Comparison of ENCODE assay signal across 10 mouse cellular contexts in the genomic region with DNA sequence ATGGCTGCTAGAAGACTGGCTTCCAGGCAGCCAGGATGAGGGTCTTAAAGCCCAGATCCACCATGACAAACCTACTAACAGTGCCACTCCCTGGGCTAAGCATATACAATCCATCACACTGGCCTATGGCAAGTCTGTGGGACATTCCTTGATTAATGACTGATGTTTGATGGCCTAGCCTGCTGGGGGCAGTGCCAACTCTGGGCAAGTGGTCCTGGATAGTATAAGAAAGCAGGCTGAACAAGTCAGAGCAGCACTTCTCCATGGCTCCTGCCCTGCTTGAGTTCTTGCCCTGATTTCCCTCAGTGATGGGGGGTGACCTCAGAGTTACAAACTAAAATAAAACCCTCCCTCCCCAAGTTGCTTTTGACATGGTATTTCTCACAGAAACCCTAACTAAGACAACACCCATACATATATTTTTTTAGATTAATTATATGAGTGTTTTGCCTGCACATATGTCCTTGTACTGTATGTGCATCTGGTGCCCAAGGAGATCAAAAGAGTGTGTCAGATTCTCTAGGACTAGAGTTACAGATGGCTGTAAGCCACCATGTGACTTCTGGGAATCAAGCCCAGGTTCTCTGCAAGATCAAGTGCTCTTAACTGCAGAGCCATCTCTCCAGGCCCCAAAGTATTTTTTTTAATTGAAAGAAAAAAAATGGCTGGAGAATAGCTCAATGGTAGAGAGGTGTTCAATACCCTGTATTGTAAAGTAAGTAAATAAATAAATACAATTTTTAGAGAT. TPM values are rescaled to one million over a fixed set of nuclear protein-coding genes. Genes with fewer than 3 reads are reported as not detected.
DNase-seq lines count a peak whose midpoint lies in the region; ATAC-seq and TF ChIP-seq lines count a peak whose summit lies in the region.
"Had no signal": no experiment of that assay in that cellular context is flagged by ENCODE, and none has a peak within 500 bp of the region (broad histone marks: within the 10 kb centered on the region; RNA-seq: fewer than 3 reads in every experiment).

No protein-coding gene starts in this region.

- H3K27me3 ChIP-seq in heart, embryonic 10.5 days (ENCODE audit: insufficient read depth, poor library complexity, severe bottlenecking), result no peaks in the 10 kb centered on the region
- no peaks in the 10 kb centered on the region for H3K27me3 ChIP-seq in midbrain, postnatal 0 days (ENCODE audit: insufficient read depth, low read length)
- H3K27me3 ChIP-seq in midbrain, embryonic 16.5 days (ENCODE audit: control insufficient read depth, insufficient read depth, low read depth, low read length), result no peaks in the 10 kb centered on the region
- H3K27me3 ChIP-seq in forebrain, embryonic 14.5 days (replicated peaks; ENCODE audit: control insufficient read depth, insufficient read depth, low read length), result no peaks in the 10 kb centered on the region
- no peaks in the 10 kb centered on the region for H3K27me3 ChIP-seq in myocyte (ENCODE audit: control insufficient read depth, insufficient read depth, insufficient read length)
- H3K27me3 ChIP-seq: limb, embryonic 13.5 days had no signal

- no peak for ATAC-seq in midbrain, postnatal 0 days (ENCODE audit: low FRiP score)
- no peak for ATAC-seq in midbrain, embryonic 16.5 days
- peak; percentile 71 for ATAC-seq in forebrain, embryonic 14.5 days

- TF ChIP-seq POLR2A in myocyte (IDR thresholded peaks at IDR 0.05; ENCODE audit: insufficient read length, low read depth), result no peak

- no peaks in the 10 kb centered on the region for H3K9me3 ChIP-seq in heart, embryonic 10.5 days
- H3K9me3 ChIP-seq in midbrain, postnatal 0 days (ENCODE audit: low read length), result no peaks in the 10 kb centered on the region
- no peaks in the 10 kb centered on the region for H3K9me3 ChIP-seq in midbrain, embryonic 16.5 days (replicated peaks; ENCODE audit: control insufficient read depth, low read length, poor library complexity, severe bottlenecking)
- no peaks in the 10 kb centered on the region for H3K9me3 ChIP-seq in forebrain, embryonic 14.5 days (replicated peaks; ENCODE audit: control insufficient read depth, low read length)
- H3K9me3 ChIP-seq: limb, embryonic 13.5 days had no signal

- H3K4me3 ChIP-seq in heart, embryonic 10.5 days, result no peak overlapping the region
- H3K4me3 ChIP-seq in midbrain, postnatal 0 days (ENCODE audit: low read depth, low read length), result no peak overlapping the region
- no peak overlapping the region for H3K4me3 ChIP-seq in midbrain, embryonic 16.5 days (ENCODE audit: low read depth, low read length)
- H3K4me3 ChIP-seq in forebrain, embryonic 14.5 days (ENCODE audit: low read depth, low read length), result no peak overlapping the region
- no peak overlapping the region for H3K4me3 ChIP-seq in myocyte
- H3K4me3 ChIP-seq: limb, embryonic 13.5 days had no signal

- no peak overlapping the region for H3K9ac ChIP-seq in midbrain, postnatal 0 days (replicated peaks; ENCODE audit: low read length, poor library complexity, severe bottlenecking)
- no peak overlapping the region for H3K9ac ChIP-seq in midbrain, embryonic 16.5 days (ENCODE audit: low read depth, low read length)
- H3K9ac ChIP-seq in forebrain, embryonic 14.5 days (ENCODE audit: low read length), result no peak overlapping the region
- H3K9ac ChIP-seq: limb, embryonic 13.5 days had no signal

- no peaks in the 10 kb centered on the region for H3K36me3 ChIP-seq in heart, embryonic 10.5 days
- H3K36me3 ChIP-seq in midbrain, postnatal 0 days (ENCODE audit: insufficient read depth, low read length), result no peaks in the 10 kb centered on the region
- no peaks in the 10 kb centered on the region for H3K36me3 ChIP-seq in midbrain, embryonic 16.5 days (ENCODE audit: control insufficient read depth, insufficient read depth, low read length)
- no peaks in the 10 kb centered on the region for H3K36me3 ChIP-seq in forebrain, embryonic 14.5 days (ENCODE audit: control insufficient read depth, insufficient read depth, low read length)
- H3K36me3 ChIP-seq in myocyte (ENCODE audit: control insufficient read depth, insufficient read depth), result peaks cover 13% of the 10 kb centered on the region
- H3K36me3 ChIP-seq: limb, embryonic 13.5 days had no signal

- H3ac ChIP-seq in myocyte (ENCODE audit: control insufficient read depth, insufficient read length), result no peak overlapping the region

- peak; percentile 51 to 65 for DNase-seq in heart, adult 18-20 months
- no peak for DNase-seq in heart, embryonic 10.5 days (ENCODE audit: low spot score)
- peak; percentile 74 for DNase-seq in midbrain, postnatal 0 days (ENCODE audit: low spot score)
- DNase-seq in forebrain, embryonic 14.5 days (ENCODE audit: low spot score), result peak; percentile 84
- DNase-seq in embryo, embryonic 10 days (ENCODE audit: low spot score), result no peak
- no peak for DNase-seq in right cerebral cortex, postnatal 36 days (ENCODE audit: low spot score in 2 of 2)

- H3K27ac ChIP-seq in heart, embryonic 10.5 days, result no peak overlapping the region
- H3K27ac ChIP-seq in midbrain, postnatal 0 days (ENCODE audit: low read depth, low read length), result no peak overlapping the region
- H3K27ac ChIP-seq in midbrain, embryonic 16.5 days (ENCODE audit: low read length), result no peak overlapping the region
- H3K27ac ChIP-seq in forebrain, embryonic 14.5 days (ENCODE audit: low read depth, low read length), result peak overlapping the region; percentile 55; the same call in 1 of the 2 replicates
- H3K27ac ChIP-seq: limb, embryonic 13.5 days had no signal

- no peak for TF ChIP-seq CTCF in midbrain, postnatal 0 days (IDR thresholded peaks at IDR 0.05)

- peaks cover 6% of the 10 kb centered on the region; the same call in 1 of the 2 replicates for H3K4me1 ChIP-seq in heart, embryonic 10.5 days
- H3K4me1 ChIP-seq in midbrain, postnatal 0 days (ENCODE audit: insufficient read depth, low read length), result no peaks in the 10 kb centered on the region
- no peaks in the 10 kb centered on the region for H3K4me1 ChIP-seq in midbrain, embryonic 16.5 days (ENCODE audit: control insufficient read depth, insufficient read depth, low read length)
- H3K4me1 ChIP-seq in forebrain, embryonic 14.5 days (ENCODE audit: control insufficient read depth, insufficient read depth, low read length), result no peaks in the 10 kb centered on the region
- H3K4me1 ChIP-seq: limb, embryonic 13.5 days had no signal

- peaks cover 83% of the 10 kb centered on the region for H3K79me2 ChIP-seq in myocyte (ENCODE audit: control insufficient read depth, insufficient read depth)

- H3K4me2 ChIP-seq in midbrain, postnatal 0 days (ENCODE audit: low read depth, low read length, poor library complexity, severe bottlenecking), result no peak overlapping the region
- no peak overlapping the region for H3K4me2 ChIP-seq in midbrain, embryonic 16.5 days (ENCODE audit: low read length)
- H3K4me2 ChIP-seq in forebrain, embryonic 14.5 days (ENCODE audit: low read length), result no peak overlapping the region
- H3K4me2 ChIP-seq in myocyte (ENCODE audit: low read depth), result no peak overlapping the region
- H3K4me2 ChIP-seq: limb, embryonic 13.5 days had no signal

TF ChIP-seq in myocyte, 11 proteins besides CTCF, POLR2A, EP300 and RAD21:
- TF ChIP-seq TCF12 (IDR thresholded peaks at IDR 0.05; ENCODE audit: insufficient read depth, poor library complexity, severe bottlenecking) (no peak), USF1 (IDR thresholded peaks at IDR 0.05; ENCODE audit: low read depth) (peak; percentile 68), MAX (IDR thresholded peaks at IDR 0.05; ENCODE audit: low read depth) (no peak), SRF (IDR thresholded peaks at IDR 0.05; ENCODE audit: control insufficient read depth, insufficient read length, low read depth) (no peak), MYOG (IDR thresholded peaks at IDR 0.05; ENCODE audit: control insufficient read depth in 1 of 3, insufficient read depth in 1 of 3, insufficient read length in 2 of 3, low read depth in 2 of 3) (no peak), E2F4 (IDR thresholded peaks at IDR 0.05; ENCODE audit: insufficient read depth) (no peak)

RNA-seq across cellular contexts. Expression of a gene that starts 10.3 kb away (rescaled TPM):
- 10 to 100 TPM; 20.2 to 23.1 TPM for total RNA-seq in heart, adult 18-20 months (2021)
- polyA plus RNA-seq in heart, embryonic 10.5 days (2016; fragmentation: Nextera tagmentation; extraction: Ambion mirVana), result 29.8 and 31.0 TPM in 2 replicates
- total RNA-seq in midbrain, postnatal 0 days (2014; rRNA removed), result 43.6 and 46.8 TPM in 2 replicates
- 36.9 and 39.6 TPM in 2 replicates for polyA plus RNA-seq in midbrain, postnatal 0 days (2015; fragmentation: Nextera tagmentation; extraction: Ambion mirVana)
- 45.3 and 46.2 TPM in 2 replicates for polyA plus RNA-seq in midbrain, embryonic 16.5 days (2015; fragmentation: Nextera tagmentation; extraction: Ambion mirVana)
- polyA plus RNA-seq in forebrain, embryonic 14.5 days (2014; fragmentation: Nextera tagmentation; extraction: Ambion mirVana), result 52.3 and 56.2 TPM in 2 replicates
- 47.2 TPM for polyA plus RNA-seq in myocyte (2012; fragmentation: generic; extraction: Trizol)

RNA-seq across cellular contexts. Expression of a gene that starts 32.9 kb away (rescaled TPM):
- total RNA-seq in heart, adult 18-20 months (2021), result 10 to 100 TPM; 15.1 to 17.0 TPM
- 68.8 and 73.9 TPM in 2 replicates for polyA plus RNA-seq in heart, embryonic 10.5 days (2016; fragmentation: Nextera tagmentation; extraction: Ambion mirVana)
- 250 and 290 TPM in 2 replicates for total RNA-seq in midbrain, postnatal 0 days (2014; rRNA removed)
- 134 and 149 TPM in 2 replicates for polyA plus RNA-seq in midbrain, postnatal 0 days (2015; fragmentation: Nextera tagmentation; extraction: Ambion mirVana)
- polyA plus RNA-seq in midbrain, embryonic 16.5 days (2015; fragmentation: Nextera tagmentation; extraction: Ambion mirVana), result 185 and 187 TPM in 2 replicates
- polyA plus RNA-seq in forebrain, embryonic 14.5 days (2014; fragmentation: Nextera tagmentation; extraction: Ambion mirVana), result 88.4 and 102 TPM in 2 replicates
- polyA plus RNA-seq in myocyte (2012; fragmentation: generic; extraction: Trizol), result 37.8 TPM

RNA-seq across cellular contexts. Expression of a gene that starts 46.2 kb away (rescaled TPM):
- total RNA-seq in heart, adult 18-20 months (2021), result under 1 TPM; 0.10 to 0.13 TPM
- polyA plus RNA-seq in heart, embryonic 10.5 days (2016; fragmentation: Nextera tagmentation; extraction: Ambion mirVana), result 0.21 and 0.70 TPM in 2 replicates
- total RNA-seq in midbrain, postnatal 0 days (2014; rRNA removed), result 27.4 and 33.1 TPM in 2 replicates
- polyA plus RNA-seq in midbrain, postnatal 0 days (2015; fragmentation: Nextera tagmentation; extraction: Ambion mirVana), result 15.4 and 20.1 TPM in 2 replicates
- 1.7 and 3.9 TPM in 2 replicates for polyA plus RNA-seq in midbrain, embryonic 16.5 days (2015; fragmentation: Nextera tagmentation; extraction: Ambion mirVana)
- 0.44 and 0.59 TPM in 2 replicates for polyA plus RNA-seq in forebrain, embryonic 14.5 days (2014; fragmentation: Nextera tagmentation; extraction: Ambion mirVana)
- 0.62 TPM for polyA plus RNA-seq in myocyte (2012; fragmentation: generic; extraction: Trizol)
- total RNA-seq: ES-E14 had no signal

Comparison
In these comparisons a context has a peak if more than half of its experiments do, and no peak if none do; other contexts are left out.
1. DNase-seq: peak in heart, adult 18-20 months (2 of 2), midbrain, postnatal 0 days (single experiment) and forebrain, embryonic 14.5 days (single experiment); none in heart, embryonic 10.5 days (single experiment), embryo, embryonic 10 days (single experiment) and right cerebral cortex, postnatal 36 days (0 of 2).